Mouse (Mus musculus): ENCODE results near the gene Cyth3. TPM values are rescaled to one million over a fixed set of nuclear protein-coding genes. Genes with fewer than 3 reads are reported as not detected.

Gene Cyth3
- polyA plus RNA-seq (2012; ENCODE audit: insufficient read depth, insufficient read length, missing spikeins): 11.9 and 13.7 TPM in 2 replicates

DNA sequence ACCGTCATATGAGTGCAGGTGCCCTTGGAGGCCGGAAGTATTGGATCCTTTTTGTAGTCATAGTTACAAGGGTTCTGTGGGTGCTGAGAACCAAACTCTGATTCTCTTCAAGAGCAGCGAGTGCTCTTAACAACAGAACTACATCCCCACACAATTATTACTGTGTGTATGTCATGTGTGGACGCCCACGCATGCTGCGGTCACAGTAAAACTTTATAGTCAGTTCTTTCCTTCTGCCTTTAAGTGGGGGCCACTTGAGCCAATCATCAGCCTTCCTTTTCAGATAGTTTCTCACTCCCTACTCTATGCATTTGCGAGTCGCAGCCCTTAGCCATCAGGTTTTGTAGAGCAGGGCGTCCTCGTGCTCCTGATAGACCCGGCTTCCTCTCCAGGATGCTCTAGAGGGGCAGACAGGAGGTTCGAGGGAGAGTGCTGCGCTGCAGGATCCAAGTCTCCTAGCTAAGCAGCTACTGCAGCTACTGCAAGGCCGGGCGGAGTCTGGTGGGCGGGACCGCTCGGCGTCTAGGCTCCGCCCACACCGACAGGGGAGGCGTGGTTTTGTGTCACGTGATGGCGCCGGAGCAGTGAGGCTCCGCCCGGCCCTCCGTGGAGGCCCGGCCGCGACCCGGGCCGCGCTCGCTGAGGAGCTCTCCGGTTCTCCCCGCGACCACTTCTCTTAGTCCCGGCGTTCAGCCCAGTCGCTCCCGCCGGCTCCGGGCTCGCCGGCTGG lies at the start of gene Cyth3:
TSS of gene Cyth3 (plus strand) at position 555 of the 730 bp plus-strand sequence.
- H3K4me3 ChIP-seq (ENCODE audit: insufficient read depth, low read depth, low read length): peak within 1 kb of the TSS; percentile 95
- peak within 1 kb of the TSS; percentile 80 for H3K27ac ChIP-seq (replicated peaks; ENCODE audit: low read depth, low read length)
- peaks cover 17% of the 10 kb centered on the region for H3K4me1 ChIP-seq (ENCODE audit: control insufficient read depth, insufficient read depth, insufficient read length, low read length)

DNA sequence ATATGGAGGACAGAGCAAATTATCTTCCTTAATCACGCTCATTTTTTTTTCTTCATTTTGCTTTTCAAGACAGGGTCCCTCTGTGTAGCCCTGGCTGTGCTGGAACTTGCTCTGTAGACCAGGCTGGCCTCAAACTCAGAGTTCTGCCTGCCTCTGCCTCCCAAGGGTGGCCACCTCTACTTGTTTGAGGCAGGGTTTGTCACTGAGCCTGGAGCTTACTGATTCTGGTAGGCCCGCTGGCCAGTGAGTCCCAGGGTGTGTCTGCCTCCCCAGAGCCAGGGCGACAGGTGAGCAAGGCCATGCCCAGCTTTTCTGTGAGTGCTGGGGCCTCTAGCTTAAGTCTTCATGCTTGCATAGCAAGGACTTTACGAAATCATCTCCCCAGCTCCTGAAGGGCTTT lies 49.2 kb upstream of the Cyth3 start:
- no peak overlapping the region for H3K27ac ChIP-seq (replicated peaks; ENCODE audit: low read depth, low read length)
- no peaks in the 10 kb centered on the region; the same call in 1 of the 2 replicates for H3K4me1 ChIP-seq (ENCODE audit: control insufficient read depth, insufficient read depth, insufficient read length, low read length)
- no peak overlapping the region for H3K4me3 ChIP-seq (ENCODE audit: insufficient read depth, low read depth, low read length)

- Histone ChIP-seq H3K4me3 (ENCODE audit: insufficient read depth, low read depth, low read length) (no peak overlapping the region), H3K27ac (replicated peaks; ENCODE audit: low read depth, low read length) (no peak overlapping the region), H3K4me1 (ENCODE audit: control insufficient read depth, insufficient read depth, insufficient read length, low read length) (no peaks in the 10 kb centered on the region; the same call in 1 of the 2 replicates)
These were observed 47.7 kb upstream of the Cyth3 start for GRCm38 (mm10) chr5:143574261-143575178.

DNA sequence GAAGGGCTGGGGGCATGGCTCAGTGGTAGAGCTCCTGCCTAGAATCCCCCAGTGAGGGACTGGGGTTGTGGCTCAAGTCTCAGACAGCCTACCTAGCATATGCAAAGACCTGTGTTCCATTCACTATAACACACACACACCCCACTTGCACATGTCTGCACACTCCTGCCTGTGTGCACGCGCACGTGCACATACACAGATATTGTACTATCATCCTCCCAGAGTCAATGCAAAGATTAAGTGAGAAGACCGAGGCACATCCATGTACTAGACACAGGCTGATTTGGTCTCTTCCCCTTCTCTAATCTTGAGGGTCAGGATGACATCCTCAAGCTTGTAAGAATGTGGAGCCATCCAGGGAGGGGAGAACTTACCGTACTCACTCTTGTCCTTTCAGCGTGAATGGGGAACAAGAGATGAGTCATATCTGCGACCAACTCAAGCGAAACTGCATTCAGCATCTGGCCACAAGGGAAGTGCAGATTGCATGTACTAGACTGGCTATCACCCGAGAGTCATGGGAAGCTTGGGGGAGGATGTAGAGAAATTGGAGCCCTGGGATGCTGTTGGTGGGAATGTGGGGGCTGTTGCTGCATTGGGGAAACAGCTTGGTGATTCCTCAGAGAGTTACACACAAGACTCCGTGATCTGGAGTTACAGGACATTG lies 42.6 kb upstream of the Cyth3 start:
- H3K27ac ChIP-seq (replicated peaks; ENCODE audit: low read depth, low read length): no peak overlapping the region
- peaks cover 3% of the 10 kb centered on the region; the same call in 1 of the 2 replicates for H3K4me1 ChIP-seq (ENCODE audit: control insufficient read depth, insufficient read depth, insufficient read length, low read length)
- no peak overlapping the region for H3K4me3 ChIP-seq (ENCODE audit: insufficient read depth, low read depth, low read length)

DNA sequence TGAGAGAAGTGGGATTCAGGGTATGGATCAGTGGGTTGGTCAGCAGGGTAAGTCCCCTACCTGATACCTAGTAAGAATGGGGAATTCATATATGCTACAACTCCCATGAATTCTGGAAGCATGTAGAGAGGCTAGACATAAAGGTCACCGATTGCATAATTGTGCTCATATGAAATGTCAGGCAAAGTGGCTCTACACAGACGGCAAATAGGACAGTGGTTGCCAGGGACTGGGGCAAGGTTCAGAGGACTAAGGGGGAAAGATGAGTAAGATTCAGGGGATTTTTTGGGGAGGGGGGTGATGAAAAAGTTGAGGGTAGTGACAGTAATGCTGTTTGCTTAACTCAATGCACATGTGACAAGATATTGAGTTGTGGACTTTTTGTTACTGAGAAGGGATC lies 41.3 kb upstream of the Cyth3 start:
- H3K4me3 ChIP-seq (ENCODE audit: insufficient read depth, low read depth, low read length): no peak overlapping the region
- no peak overlapping the region for H3K27ac ChIP-seq (replicated peaks; ENCODE audit: low read depth, low read length)
- H3K4me1 ChIP-seq (ENCODE audit: control insufficient read depth, insufficient read depth, insufficient read length, low read length): peaks cover 3% of the 10 kb centered on the region; the same call in 1 of the 2 replicates

DNA sequence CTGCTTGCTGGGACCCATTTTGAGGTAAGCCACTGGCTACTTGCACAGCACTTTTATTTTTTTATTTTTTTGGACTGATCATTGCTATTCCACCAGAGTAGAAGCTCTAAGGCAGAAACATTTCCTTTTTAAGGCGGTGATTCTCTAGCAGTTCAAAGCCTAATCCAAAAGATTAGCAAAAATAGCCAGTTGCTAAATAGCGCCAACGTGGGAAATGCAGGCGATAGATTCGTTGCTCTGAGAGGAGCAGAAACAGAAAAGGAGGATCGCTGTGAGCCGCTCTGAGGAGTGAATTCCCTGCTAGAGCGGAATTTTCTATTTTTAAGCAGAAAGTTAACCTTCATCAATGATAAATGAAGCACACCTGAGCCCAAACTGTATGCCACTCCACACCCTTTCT lies 40.4 kb upstream of the Cyth3 start:
- no peak overlapping the region for H3K27ac ChIP-seq (replicated peaks; ENCODE audit: low read depth, low read length)
- H3K4me3 ChIP-seq (ENCODE audit: insufficient read depth, low read depth, low read length): no peak overlapping the region
- H3K4me1 ChIP-seq (ENCODE audit: control insufficient read depth, insufficient read depth, insufficient read length, low read length): peaks cover 3% of the 10 kb centered on the region; the same call in 1 of the 2 replicates

DNA sequence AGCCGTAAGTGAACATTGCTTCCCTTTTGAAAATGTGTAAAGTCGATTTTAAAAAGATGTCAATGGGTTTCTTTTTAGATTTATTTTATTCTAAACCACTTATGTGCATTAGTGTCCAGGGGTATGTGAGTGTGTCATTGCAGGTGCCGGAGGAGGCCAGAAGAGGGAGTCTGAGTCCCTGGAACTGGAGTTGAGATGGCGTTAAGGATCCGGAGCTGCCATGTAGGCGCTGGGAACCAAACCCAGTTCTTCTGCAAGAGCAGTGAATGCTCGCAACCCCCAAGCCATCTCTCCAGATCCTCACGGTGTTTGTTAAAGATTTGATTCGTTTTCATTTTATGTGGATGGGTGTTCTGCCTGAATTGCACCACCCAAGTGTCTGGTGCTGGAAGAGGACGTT lies 39.2 kb upstream of the Cyth3 start:
- H3K4me1 ChIP-seq (ENCODE audit: control insufficient read depth, insufficient read depth, insufficient read length, low read length): peaks cover 3% of the 10 kb centered on the region; the same call in 1 of the 2 replicates
- H3K4me3 ChIP-seq (ENCODE audit: insufficient read depth, low read depth, low read length): no peak overlapping the region
- H3K27ac ChIP-seq (replicated peaks; ENCODE audit: low read depth, low read length): no peak overlapping the region

DNA sequence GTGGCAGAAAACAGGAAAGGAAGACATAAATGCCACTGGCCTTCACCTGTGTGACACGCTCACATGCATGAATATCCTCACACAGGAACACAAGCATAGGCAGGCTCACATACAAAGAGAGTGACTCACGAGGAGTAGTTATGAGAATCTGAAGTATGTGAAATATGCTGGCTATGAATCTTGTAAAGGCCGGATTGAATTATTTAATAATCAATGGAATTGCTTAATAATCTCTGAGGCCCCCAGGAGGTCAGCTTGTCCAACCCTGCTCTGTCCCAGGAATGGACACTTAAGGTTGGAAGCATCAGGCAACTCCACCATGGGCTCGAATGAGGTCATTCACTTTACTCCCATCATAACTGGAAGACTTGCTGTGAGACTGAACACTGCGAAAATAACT lies 37.3 kb upstream of the Cyth3 start:
- no peak overlapping the region for H3K4me3 ChIP-seq (ENCODE audit: insufficient read depth, low read depth, low read length)
- no peak overlapping the region for H3K27ac ChIP-seq (replicated peaks; ENCODE audit: low read depth, low read length)
- peaks cover 3% of the 10 kb centered on the region; the same call in 1 of the 2 replicates for H3K4me1 ChIP-seq (ENCODE audit: control insufficient read depth, insufficient read depth, insufficient read length, low read length)

DNA sequence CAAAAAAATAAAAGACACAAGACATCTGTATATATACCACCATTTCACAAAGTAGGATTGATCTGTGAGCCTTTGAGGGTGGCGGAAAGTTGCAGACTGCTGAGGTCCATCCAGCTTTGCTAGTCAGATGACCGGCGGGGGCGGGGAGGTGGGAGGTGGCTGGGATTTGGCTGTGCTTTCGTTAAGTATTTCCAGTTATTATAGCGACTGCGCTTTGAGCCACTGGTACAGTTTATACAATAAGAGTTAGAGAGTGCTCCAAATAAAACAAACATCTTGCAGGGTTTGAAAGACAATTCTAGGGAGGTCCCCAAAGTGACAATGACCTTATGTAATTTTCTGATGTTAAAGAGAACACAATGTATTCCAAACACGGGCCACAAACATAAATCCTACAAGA lies 35.9 kb upstream of the Cyth3 start:
- Histone ChIP-seq H3K4me1 (ENCODE audit: control insufficient read depth, insufficient read depth, insufficient read length, low read length) (no peaks in the 10 kb centered on the region), H3K27ac (replicated peaks; ENCODE audit: low read depth, low read length) (no peak overlapping the region), H3K4me3 (ENCODE audit: insufficient read depth, low read depth, low read length) (no peak overlapping the region)

DNA sequence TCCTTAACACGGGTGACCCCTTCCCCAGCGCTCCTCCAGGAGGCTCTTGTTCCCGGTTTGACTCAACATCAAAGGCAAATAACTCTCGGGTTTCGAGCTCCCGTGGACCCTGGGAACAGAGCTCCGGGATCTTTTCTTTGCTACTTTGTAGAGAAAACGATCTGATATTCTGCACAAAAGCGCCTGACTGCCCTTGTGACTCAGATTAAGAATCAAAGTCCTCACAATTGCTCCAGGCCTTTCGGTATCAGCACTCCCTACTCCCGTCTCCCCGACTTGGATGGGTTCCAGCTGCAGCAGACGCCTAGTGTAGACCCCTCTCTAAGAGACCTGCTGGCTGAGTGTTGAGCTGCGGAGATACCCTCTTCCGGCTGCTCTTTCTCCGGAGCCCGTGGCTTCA lies 33.1 kb upstream of the Cyth3 start:
- Histone ChIP-seq H3K4me1 (ENCODE audit: control insufficient read depth, insufficient read depth, insufficient read length, low read length) (no peaks in the 10 kb centered on the region), H3K4me3 (ENCODE audit: insufficient read depth, low read depth, low read length) (no peak overlapping the region), H3K27ac (replicated peaks; ENCODE audit: low read depth, low read length) (no peak overlapping the region)

GRCm38 (mm10) chr5:143592926-143593325 lies 29.3 kb upstream of the Cyth3 start:
- Histone ChIP-seq H3K27ac (replicated peaks; ENCODE audit: low read depth, low read length) (no peak overlapping the region), H3K4me1 (ENCODE audit: control insufficient read depth, insufficient read depth, insufficient read length, low read length) (no peaks in the 10 kb centered on the region), H3K4me3 (ENCODE audit: insufficient read depth, low read depth, low read length) (no peak overlapping the region)

GRCm38 (mm10) chr5:143593563-143594146 lies 28.6 kb upstream of the Cyth3 start:
- Histone ChIP-seq H3K4me3 (ENCODE audit: insufficient read depth, low read depth, low read length) (no peak overlapping the region), H3K4me1 (ENCODE audit: control insufficient read depth, insufficient read depth, insufficient read length, low read length) (no peaks in the 10 kb centered on the region), H3K27ac (replicated peaks; ENCODE audit: low read depth, low read length) (no peak overlapping the region)

DNA sequence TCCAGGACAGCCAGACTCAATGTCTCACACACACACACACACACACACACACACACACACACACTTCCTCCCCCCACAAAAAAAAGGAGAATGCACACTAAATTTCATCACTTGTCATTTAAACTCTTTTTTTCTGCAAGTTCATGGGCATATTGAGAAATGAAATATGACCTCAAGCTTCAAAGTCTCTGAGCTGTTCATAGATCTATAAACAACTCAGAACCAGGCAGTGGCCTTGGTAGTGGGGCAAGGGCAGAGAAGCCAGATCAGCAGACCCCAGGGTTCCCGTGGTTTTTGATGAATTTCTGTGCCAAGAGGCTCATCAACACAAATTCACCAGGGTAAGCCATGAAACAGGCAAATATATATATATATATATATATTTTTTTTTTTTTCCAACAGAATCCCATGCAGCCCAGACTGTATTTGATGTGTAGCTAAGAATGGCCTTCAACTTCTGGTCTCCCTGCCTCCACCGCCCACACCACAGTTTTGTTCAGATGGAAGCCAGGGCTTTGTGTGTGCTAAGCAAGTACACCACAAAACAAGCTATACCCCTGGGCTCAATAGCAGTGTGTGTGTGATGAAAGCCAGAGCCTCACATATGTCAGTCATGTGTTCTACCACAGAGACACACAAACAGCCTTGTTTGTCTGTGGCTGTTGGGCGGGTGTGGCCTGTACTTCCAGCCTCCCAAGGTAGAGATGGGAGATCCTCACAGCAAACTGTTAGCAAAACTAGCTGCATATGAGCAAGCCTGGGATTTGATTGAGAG lies 27.8 kb upstream of the Cyth3 start:
- Histone ChIP-seq H3K4me3 (ENCODE audit: insufficient read depth, low read depth, low read length) (no peak overlapping the region), H3K4me1 (ENCODE audit: control insufficient read depth, insufficient read depth, insufficient read length, low read length) (no peaks in the 10 kb centered on the region), H3K27ac (replicated peaks; ENCODE audit: low read depth, low read length) (no peak overlapping the region)

DNA sequence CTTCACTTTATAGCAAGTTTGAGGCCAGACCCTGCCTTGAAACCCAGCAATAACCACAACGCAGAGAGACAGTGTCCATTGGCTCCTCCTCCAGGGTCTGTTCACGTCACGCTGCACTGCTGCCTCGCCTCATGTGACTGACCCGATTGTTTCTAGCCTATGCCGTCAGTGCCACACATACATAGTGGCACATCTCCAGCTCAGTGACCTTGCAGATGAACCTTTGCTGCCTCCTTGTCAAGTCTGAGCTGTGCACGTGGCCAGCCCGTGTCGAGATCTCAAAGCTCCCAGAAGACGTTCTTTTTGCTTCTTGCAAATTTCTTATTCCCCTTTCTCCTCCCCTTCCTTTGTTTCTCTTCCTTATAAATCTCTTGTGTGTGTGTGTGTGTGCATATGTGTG lies 20.2 kb upstream of the Cyth3 start:
- no peak overlapping the region for H3K27ac ChIP-seq (replicated peaks; ENCODE audit: low read depth, low read length)
- H3K4me3 ChIP-seq (ENCODE audit: insufficient read depth, low read depth, low read length): no peak overlapping the region
- H3K4me1 ChIP-seq (ENCODE audit: control insufficient read depth, insufficient read depth, insufficient read length, low read length): no peaks in the 10 kb centered on the region; the same call in 1 of the 2 replicates

Data from brown adipose tissue, adult 24 weeks (tissue).